Mouse (Mus musculus) retina, adult 2 months (tissue): ENCODE data around the gene Col25a1.

ENCODE experiments used
- DNase-seq: peaks from one replicate; pipeline ENCODE4 v3.0.0-alpha.2; 2012; ENCODE audit warnings: low read depth, low spot score

Gene Col25a1

DNA sequence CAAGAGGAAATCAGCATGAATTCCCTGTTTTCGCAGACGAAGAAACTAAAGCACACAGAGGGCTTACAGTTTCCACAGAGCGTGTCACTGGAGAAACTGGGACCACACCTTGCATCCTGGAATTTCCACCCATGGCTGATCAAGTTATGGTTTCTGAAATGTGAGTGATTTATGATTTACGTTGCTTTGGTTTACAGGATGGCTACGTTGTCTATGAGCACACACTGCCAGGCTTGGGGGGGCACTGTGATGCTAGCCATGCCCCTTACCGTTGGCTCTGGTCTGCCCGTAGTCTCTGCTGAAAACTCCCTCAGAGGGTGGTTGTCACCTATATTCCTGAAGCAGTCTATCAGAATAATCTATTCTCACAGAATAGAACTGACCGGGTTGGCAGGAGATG is at the start of gene Col25a1:
Col25a1 (plus strand) TSS at position 301 of the 400 bp plus-strand sequence.
- DNase-seq: no peak

DNA sequence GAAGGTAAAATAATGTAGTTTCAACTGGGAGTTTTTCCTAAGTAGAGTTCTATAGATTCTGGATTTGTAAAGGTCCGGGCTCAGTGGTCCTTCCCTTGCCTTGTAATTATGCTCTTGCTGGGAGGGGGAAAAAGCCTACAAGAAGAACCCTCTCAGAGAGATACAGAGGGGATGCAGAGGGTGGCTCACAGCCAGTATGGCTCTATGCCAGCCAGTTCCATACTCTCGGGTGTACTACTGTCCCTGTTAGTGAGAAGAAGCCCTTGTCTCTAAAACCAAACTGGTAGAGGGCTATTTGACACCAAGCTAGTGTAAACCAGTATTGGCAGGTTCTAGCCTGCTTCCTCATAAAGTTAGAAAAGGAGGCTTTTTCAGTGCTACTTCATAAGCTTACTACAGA is 48.0 kb upstream of the Col25a1 start:
- no peak for DNase-seq

DNA sequence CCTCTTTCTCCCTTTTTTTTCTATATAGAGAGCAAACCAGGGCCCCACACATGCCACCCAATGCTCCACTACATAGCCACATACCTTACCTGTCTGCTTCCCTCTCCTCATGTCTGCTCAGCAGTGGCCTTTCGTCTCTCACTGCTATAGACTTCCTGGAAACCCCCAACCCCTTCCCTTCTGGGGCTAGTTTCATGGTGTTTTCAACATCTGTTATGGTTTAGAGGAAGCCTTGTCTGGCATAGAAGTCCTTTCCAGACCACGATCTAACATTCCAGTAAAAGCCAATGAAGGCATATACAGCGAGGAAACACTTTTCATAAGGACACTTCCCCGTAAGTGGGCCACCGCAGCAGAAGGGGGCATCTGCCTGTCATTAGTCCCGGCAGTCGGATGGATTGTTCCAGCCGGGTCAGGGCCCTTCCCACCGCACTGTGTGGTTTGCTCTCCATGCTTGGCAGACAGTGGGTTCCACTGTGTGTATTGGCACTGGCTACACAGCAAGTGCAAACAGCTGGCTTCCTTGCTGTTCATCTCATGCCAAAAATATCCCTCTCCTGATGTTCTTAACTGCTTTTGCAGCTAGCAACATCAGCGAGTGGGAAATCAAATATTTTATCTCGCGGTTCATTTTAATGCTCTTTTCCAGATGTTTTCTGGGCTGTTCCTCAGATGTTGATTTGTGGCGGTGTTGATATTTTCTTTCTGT is 44.8 kb upstream of the Col25a1 start:
- DNase-seq: no peak

DNA sequence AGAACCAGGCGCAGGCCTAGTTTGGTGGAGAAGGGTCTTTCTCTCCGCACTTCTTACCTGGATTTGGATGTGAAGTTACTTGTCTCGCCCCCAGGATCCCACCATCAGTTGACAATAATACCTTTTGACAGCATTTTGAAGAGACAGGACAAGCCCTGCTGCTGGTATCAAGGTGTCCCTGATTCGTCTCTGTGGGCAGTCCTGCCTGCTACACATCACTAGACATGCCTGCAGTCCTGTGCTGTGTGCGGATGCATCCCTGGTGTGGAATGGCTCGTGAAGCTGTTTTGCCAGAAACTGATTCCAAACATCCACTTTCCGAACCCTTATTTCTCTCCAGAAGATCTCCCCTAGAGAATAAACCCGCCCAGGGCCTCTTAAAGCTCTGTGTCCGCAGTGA is 43.8 kb upstream of the Col25a1 start:
- no peak for DNase-seq

DNA sequence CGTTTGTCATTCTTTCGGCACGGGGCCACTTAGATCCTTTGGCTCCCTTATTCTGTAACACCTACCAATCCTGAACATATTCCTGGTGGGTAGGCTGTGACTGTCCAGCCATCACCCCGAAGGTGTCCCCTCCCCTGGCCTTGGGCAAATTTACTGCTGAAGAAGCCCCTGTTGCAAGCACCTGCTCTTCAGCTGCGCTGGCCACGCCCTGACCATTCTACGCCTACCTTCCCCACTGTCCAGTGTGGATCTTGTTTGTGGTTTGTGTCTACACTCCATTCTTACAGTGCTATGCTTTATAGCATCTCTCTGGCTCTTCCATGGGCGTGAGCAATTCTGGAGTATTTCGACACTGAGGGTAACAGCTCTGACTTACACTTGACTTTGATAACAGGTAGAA is 42.6 kb upstream of the Col25a1 start:
- DNase-seq: no peak

DNA sequence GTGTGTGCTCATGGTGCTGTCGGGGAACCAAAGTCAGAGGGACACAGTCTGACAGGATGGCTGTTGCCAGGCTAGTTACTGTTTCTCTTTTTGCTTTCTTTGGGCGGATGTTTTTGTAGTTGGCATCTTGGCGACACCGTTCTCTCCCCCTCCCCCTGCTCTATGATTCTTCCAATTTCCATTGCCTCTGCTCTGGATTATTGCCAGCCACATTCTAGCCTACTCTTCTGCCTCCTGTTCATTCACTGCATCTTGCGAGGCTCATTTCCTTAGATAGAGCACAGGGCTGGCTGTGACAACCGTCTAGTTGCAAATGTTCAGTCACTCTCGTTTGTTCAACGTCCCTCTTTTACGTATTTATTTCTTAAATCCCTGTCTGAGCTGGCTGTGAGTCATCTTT is 40.8 kb upstream of the Col25a1 start:
- no peak for DNase-seq

DNA sequence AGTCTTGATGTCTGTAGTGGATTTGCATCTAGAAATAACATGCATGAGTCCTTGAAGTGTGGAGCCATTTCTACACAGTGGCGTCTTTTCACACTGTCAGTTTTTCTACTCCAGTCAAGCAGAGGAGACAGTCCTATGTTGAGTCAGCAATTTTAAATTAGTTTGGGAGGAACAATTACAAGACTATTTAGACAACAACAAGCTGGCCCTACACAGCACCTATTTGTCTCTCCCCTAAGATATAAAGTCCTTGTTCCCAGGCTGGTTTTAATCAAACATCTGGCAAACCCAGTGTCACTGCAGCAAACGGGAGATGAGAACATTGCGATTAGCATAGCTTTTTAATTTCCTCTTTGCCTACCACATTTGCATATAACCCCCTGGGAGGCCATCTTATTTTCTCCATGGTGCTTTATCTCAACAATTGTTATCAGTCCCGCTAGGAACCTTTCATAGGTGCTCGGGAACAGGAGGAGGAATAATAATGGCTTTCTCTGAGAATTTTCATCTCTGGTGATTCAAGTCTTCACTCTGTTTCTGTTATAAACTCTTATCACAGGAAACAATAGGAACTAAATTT is 37.1 kb upstream of the Col25a1 start:
- DNase-seq: no peak

DNA sequence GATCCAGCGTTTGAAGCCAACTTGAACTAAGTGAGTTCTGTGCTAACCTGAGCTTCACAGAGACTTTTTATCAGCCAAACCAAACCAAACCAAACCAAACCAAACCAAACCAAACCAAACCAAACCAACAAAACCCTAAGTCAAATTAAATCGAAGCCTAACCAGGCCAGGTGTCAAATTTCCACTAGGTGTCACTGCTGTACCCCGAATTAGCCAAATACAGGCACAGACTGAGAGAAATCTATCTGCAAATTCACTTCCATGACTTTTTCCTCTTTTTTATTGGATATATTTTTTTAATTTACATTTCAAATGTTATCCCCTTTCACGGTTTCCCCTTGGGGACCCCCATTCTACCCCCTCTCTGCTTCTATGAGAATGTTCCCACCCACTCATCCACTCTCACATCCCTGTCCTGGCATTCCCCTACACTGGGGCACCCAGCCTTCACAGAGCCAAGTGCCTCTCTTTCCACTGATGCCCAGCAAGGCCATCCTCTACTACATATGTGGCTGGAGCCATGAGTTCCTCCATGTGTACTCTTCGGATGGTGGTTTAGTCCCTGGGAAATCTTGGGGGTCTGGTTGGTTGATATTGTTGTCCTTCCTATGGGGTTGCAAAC is 36.0 kb upstream of the Col25a1 start:
- DNase-seq: peak; percentile 15

DNA sequence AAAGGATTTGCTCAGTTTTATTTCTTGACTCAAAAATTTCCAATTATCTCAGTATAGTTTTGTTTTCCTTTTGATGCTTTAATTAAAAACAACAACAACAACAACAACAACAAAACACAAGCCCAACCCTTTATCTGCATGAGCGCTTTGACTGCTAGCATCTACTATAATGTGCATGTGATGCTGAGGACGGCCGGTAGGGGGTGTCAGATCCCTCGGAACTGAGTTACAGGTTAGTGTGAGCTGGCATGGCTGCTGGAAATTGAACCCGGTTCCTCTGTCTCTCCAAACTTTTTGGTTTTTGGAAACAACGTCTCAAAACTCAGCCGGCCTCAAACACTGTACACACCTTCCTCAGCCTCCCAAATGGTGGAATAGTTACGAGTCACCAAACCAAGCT is 27.8 kb upstream of the Col25a1 start:
- no peak for DNase-seq

DNA sequence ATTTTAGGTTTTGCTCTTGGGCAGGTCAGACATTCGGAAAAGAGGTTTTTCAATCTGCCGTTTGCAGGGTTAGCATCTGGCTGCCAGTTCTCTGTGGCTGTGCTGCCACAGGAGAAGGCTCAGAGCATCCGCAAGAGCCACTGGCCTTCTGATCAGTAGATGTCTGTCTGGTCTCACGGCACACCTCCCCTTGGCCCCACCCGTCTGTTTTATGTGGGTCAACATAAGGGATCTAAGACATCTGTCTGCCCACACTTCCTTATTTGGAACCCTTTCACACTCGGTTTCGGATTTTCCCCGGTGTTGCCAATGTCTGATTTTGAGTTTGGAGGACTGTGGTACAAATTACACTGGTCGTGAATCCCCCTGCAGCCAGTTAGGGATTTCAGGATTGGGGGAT is 26.8 kb upstream of the Col25a1 start:
- DNase-seq: no peak

DNA sequence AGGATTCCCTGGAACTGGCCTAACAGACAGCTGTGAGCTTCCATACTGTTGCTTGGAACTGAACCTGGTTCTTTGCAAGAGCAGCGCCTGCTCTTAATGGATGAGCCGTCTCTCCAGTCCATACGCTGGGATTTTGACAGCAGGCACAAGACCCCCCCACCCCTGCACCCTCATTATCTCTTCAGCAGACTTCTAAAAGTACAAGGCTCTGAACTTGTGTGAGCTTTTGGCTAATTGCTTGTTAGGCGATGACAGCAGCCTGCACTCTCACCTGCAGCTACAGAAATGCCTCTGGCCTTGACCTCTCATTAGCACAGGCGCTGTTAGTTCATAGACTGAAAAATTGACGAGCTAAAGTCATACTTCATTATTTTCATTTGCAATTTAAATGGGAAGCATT is 14.4 kb upstream of the Col25a1 start:
- no peak for DNase-seq

DNA sequence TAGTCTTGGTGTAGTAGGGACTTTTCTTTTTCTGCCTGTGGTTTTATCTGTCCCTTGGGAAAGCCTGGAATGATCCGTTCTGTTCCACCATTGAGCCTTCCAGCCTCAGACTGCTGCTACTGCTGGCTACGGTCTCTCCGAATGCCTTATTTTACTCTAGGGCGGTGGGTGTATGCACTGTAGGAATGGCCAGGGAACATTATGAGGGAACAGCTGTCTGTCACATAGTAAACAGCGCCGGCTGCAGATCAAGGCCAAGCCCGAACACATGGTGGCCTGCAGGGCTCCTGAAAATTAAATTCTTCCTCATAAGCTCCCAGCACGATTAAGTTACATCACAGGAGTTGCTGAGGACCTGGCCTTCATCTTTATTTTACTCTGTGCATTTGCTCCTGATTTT is 3.5 kb upstream of the Col25a1 start:
- DNase-seq: no peak

DNA sequence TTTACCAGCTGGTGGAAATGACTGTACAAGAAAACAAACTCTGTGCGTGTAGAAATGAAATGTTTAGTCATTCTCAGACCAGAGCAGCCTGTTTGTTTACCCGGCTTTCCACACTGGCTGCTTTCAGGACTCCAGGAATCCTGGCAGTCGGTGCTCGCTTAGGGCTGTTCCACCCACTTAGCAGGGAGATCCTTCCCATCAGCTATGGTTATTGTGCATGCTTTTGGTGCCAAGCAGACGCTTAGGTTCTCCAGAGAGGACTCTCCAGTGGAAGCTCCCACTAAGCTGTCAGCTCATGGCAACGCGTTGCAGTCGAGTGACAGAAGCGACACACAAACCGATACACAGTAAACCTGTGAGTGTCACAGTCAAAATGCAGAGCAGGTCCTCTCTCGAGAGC is 2.7 kb upstream of the Col25a1 start:
- no peak for DNase-seq

DNA sequence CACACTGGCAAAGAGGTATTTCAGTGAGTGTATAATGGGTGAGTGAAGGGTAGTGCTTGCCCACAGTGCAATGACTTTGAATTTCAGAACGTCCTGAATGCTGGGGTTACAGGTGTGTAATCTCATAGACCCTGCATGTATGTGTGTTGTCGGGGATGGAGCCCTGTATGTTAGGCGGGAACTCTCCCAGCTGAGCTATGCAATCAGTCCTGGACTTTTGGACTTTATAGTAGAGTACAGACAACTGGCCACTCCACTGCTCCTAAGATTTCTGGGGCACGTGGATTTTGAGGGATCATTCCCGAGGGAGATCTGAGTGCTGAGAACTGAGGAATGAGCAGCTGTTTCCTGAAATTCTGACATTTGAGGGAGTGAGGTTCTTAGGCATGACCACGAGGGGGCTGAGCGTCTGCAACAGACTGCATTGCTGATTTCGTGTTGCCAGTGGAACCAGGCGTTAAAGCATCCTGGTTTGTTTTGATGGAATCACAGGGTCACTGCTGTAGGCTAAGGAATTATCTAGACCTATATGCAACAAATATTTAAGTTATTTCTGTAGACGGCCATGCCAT is 1.6 kb upstream of the Col25a1 start:
- DNase-seq: no peak

DNA sequence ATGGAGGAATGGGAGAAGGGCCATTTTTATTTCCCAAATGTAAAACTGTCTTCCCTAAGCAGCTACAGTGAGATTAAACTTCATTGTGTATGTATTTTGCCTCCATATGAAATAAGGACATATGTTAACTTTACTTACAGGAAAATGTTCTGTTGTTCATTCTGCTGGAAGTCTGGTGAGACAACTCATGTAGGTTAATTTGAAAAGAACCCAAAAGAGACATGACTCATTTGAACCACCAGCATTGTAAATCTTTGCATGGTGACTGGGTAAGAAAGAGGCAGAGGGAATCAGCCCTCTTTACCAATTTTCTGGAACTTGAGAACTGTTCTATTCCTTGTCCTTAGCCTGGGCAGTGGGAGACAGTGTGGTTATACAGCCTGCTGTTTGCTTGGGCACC is 5.9 kb downstream of the Col25a1 start:
- no peak for DNase-seq

DNA sequence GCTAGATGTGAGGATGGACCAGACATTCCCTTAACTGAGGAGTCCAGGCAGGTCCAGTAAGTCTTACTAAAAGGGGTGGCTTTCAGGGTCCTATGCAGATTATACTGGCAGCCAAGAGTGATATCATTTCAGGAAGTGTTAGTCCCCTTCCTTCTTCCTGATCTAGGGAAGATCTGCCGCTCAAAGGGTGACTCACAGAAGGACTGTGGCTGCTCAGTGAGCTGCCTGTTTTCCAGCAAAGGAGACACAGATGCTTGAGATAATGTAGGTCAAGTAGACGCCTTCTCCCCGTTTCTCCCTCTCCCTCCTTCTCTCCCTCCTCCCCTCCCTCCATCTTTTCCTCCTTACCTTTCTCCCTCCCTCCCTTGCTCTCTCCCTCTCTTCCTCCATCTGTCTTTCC is 6.3 kb downstream of the Col25a1 start:
- DNase-seq: no peak

DNA sequence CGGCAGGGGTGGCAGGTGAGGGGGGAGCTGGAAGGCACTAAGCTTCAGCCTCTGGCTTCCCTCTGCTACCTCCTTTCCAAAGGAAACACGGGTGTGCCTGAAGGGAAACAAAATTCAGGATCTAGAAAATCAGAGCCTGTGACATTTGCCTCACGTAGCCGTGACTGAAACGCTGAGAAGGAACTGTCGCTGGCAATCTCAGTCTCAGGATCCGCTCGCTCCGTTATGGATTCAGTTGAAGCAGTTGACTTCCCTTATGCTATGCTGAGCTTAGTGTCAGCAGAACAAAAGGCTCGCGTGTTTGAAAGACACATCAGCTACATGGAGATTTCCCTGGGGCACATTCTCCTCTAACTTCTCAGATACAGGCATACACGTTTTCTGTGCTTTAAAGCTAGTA is 14.6 kb downstream of the Col25a1 start:
- DNase-seq: no peak

DNA sequence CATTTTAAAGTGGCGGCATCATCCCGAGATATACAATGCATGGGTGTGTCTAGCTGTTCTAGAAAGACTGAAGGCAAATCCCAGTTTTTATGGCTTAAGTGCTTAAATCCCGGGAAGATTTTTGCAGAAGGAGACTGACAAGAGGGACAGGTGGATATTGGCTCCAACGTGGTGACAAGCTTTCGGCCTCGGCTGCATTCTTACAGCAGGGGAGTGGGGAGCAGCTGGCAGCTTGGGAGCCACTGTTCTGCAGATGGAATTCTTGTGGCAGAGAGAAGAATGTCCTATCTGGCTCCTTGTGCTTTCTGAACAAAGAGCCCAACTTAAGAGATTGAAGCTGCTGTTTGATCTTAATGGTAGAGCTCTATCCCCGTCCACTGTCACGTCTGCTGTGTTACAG is 16.5 kb downstream of the Col25a1 start:
- no peak for DNase-seq

DNA sequence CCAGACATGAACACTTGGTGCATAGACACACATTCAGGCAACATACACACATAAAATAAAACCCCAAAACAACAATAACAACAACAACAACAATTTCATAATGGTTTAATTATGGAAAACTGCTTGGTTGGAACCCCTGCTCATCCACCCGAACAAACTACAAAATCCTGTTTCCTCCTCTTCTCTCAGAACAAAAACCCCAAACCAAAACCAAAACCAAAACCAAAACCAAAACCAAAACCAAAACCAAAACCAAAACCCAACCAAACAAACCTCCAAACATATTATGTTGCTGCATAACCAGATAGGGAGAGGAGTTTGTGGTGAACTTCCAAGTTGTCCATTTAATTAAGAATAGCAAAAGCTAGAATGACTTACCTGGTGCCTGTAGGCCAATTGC is 17.9 kb downstream of the Col25a1 start:
- no peak for DNase-seq

DNA sequence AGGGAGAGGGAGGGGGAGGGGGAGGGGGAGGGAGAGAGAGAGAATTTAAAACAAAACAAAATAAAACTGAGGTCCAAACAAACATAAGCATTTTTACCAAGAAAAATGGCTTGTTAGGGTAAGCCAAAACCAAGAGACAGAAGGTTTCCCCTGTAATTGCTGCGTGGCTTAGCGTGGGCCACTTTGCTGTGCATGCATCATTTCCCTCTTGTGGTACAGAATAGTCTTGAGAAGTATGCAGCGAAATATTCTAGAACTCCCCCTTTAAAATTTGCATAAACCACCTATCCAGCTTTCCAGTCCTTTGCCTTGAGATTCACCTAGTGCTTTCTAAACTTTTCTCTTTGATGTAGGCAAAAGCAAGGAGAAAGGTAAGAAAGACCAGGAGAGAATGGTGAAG is 21.8 kb downstream of the Col25a1 start:
- DNase-seq: no peak

DNA sequence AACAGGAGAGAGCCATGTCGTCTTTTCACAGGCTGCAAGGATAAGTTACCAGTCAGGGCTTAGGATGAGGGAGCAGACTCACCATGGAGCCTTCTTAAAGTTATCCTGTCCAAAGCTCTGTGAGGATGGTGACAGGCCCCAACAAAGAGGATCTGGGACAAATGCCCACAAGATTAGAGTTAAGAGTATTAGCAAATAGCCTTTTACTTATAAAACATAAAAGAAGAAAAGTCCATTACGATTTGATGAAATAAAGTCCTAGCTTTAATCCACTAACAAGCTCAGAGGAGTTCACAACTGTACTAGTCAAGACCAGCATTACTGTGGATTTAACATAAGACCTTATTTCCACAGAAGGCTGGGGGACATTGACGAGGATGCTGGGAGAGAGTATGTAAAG is 26.2 kb downstream of the Col25a1 start:
- DNase-seq: no peak

DNA sequence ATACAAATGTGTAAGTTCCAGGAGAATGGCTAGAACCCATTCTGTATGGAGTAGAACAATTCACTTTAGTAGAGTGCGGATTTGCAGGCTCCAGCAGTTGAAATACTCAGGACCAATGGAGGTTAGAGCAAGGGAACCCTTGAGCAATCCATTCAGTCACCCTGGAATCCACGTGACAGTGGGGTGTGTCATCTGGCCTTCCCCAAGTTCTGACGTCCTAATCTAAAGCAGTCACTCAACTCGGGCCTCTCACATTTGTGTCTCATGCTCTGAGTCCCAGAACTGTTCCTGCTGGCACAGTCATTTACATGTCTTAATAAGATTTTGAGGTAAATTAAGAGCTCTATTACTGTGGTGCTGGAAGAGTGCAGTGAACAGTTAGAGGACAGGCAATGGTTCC is 28.6 kb downstream of the Col25a1 start:
- DNase-seq: no peak

DNA sequence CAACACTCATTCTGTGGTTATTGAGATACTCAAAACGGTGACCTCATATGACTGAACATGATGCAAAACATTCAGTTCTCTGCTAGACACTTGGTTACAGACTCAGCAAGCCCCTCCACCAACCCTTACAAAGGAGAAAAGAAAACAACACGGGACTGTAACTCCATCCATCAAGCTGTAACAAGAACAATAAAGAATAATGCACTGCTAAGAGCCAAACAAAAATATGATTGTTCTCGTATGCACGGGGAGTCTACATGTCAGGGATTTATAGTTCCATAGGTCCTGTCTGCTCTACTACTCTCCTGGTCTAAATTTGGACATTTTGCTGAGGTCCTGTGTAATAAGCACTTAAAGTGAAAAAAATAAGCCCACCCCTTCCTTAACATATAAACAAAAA is 29.6 kb downstream of the Col25a1 start:
- DNase-seq: no peak
